Mouse (Mus musculus): ENCODE data around the gene Selenbp1. TPM values are rescaled to one million over a fixed set of nuclear protein-coding genes. Genes with fewer than 3 reads are reported as not detected.

The Selenbp1 gene
- 1.8 TPM for total RNA-seq (2023)

GRCm38 (mm10) chr3:94932809-94933564 is at the start of gene Selenbp1:
TSS of gene Selenbp1 (plus strand) at chr3:94933056.

DNA sequence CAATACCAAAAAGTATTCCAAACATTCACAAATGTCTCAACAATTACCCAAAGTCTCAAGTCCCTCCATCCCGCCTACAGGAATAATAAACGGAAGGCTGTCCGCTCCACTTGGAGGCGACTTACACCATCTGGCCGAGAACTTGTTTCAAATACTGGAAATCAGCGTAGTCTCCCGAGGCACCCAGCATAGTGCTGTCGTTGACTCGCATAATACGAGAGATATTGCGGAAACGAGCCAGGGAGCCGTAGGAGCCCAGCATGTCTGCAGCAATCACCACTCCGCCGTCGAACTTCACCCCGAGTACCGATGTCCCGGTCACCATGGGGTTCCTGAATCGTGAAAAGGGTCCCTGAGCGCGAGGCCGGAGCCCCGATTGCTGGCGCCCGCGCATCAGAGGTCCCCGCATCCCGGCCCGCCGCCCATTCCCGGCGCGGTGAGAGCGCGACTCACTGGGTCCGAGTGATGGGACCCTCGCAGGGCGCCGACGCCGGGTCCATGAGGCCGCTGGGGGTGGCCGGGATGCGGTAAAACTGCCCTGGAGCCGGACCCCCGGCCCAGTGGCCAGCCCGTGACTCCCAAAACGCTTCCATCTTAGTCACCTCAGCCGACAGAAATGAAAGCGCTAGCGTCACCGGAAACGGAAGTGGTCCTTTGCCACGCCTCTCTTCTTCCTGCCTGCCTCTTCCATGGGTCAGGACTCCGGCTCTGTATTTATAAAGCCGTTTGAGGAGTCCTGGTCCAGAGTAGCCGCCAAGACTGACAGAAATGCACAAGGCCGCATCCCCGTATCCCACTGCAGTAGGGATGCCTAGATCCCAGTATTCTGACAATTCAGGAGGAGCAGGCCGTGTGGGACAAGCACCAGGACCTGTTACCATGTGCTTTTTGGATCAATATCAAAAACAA is 46.3 kb upstream of the Selenbp1 start, which contains the start of gene Psmb4:
Gene Psmb4 (minus strand): TSS at position 646 of the 909 bp plus-strand sequence.

GRCm38 (mm10) chr3:94953764-94954616 is 21.1 kb downstream of the Selenbp1 start, which contains the start of gene Rfx5:
TSS of gene Rfx5 (plus strand) at chr3:94954075.

DNA sequence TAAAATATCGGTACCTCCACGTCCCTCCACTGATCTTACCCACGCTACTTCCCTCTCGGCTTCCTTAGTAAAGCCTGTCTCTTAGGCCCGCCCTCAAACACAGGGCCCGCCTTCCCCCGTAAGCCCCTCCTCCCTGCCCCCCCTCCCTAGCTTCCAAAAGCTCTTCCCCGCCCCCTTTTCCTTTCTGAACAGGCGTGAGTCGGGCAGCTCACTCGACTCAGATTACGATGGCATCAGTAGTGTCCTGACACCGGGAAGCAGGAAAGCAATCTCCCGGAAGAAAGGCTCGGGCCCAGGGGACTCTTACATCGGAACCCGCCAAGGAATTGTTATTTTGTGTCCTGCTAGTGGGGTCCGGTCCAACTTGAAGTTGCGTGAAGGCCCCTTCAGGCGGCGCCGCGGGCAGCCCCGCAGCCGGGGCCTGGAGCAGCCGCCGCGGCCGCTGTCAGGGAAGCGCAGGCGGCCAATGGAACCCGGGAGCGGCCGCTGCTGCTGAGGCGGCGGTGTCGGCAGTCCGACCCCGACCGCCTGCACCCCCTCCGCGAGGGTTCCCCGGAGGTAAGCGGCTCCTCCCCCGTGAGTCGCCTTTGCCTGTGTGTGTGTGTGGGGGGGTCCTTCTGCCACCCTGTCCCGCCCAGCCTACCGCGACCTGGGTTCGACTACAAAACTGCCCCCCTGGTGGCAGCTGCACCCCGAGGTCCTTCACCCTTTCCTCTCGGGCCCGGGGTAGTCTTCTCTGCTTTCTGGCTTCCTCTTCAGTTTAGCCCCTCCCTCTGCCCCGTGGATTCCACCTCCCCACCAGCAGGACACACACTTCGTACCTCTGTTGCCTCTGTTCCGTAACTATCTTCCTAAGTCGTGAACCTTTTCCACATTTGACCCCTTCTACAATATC is 41.9 kb downstream of the Selenbp1 start, which contains the start of gene Pi4kb:
Gene Pi4kb (plus strand): TSS at position 204 of the 895 bp plus-strand sequence.

Other genes starting within 250 kb of the Selenbp1 start
- not detected for gene Selenbp2, start 239.5 kb upstream of the Selenbp1 start, total RNA-seq (2023)
- 0.70 TPM for gene Cgn, start 146.6 kb upstream of the Selenbp1 start, total RNA-seq (2023)
- 90.4 TPM for gene Pogz, start 95.5 kb upstream of the Selenbp1 start, total RNA-seq (2023)
- gene Psmb4, start 46.1 kb upstream of the Selenbp1 start, total RNA-seq (2023): 216 TPM
- 31.4 TPM for gene Rfx5, start 21.0 kb downstream of the Selenbp1 start, total RNA-seq (2023)
- gene Pi4kb, start 41.7 kb downstream of the Selenbp1 start, total RNA-seq (2023): 50.5 TPM
- gene Zfp687, start 82.4 kb downstream of the Selenbp1 start, total RNA-seq (2023): 68.3 TPM
- 137 TPM for gene Psmd4, start 109.6 kb downstream of the Selenbp1 start, total RNA-seq (2023)
- gene Pip5k1a, start 173.9 kb downstream of the Selenbp1 start, total RNA-seq (2023): 51.7 TPM
- gene Vps72, start 178.0 kb downstream of the Selenbp1 start, total RNA-seq (2023): 52.3 TPM
- 1.4 TPM for gene Tmod4, start 191.4 kb downstream of the Selenbp1 start, total RNA-seq (2023)
- 86.1 TPM for gene Scnm1, start 201.0 kb downstream of the Selenbp1 start, total RNA-seq (2023)
- gene Lysmd1, start 201.0 kb downstream of the Selenbp1 start, total RNA-seq (2023): 9.2 TPM
- 86.6 TPM for gene Tnfaip8l2, start 209.3 kb downstream of the Selenbp1 start, total RNA-seq (2023)
- gene Sema6c, start 227.4 kb downstream of the Selenbp1 start, total RNA-seq (2023): 2.3 TPM